Mouse (Mus musculus) E14TG2a.4 (cell line): ENCODE measurements at regions not wholly inside any gene's neighbourhood (a gene's known extent, or its start where the extent isn't known, plus 50 kb on each side); places are given as distances from the start of the nearest gene placed in this dataset.

Experiments used
- CTCF ChIP-seq: conservative IDR thresholded peaks from 2 replicates; pipeline ENCODE4 v1.5.1; 2014; ENCODE audit warnings: low read length
- NANOG ChIP-seq: IDR thresholded peaks from 2 replicates; pipeline ENCODE4 v1.6.1; 2014; ENCODE audit warnings: borderline replicate concordance, low read length, mixed read lengths

- TF ChIP-seq CTCF (no peak), NANOG (no peak)
Measured at GRCm38 (mm10) chr7:135882306-135882705, 166.1 kb upstream of the Mki67 start.
